Mouse (Mus musculus) cerebellum, adult (tissue): ENCODE measurements around the gene Cyp3a41b.
"Not testable (repeated sequence)": the region's sequence is repeated elsewhere in the genome, so short reads cannot be mapped to it uniquely, and the experiment has no call there.

Source experiments
- ATAC-seq: cut with Nextera tagmentation; 2 replicates; pipeline ENCODE4 v1.9.2; 2017; ENCODE audit warnings: mild to moderate bottlenecking, moderate library complexity, mixed read lengths; ENCODE audit not compliant: insufficient number of reproducible peaks, low FRiP score, low TSS enrichment

Cyp3a41b gene

GRCm38 (mm10) chr5:145584630-145585029 is at the start of gene Cyp3a41b:
Gene Cyp3a41b, minus strand, starts transcription at chr5:145584730.
- not testable (repeated sequence) for ATAC-seq

- not testable (repeated sequence) for ATAC-seq
Measured at GRCm38 (mm10) chr5:145632286-145632685, 47.8 kb upstream of the Cyp3a41b start.

DNA sequence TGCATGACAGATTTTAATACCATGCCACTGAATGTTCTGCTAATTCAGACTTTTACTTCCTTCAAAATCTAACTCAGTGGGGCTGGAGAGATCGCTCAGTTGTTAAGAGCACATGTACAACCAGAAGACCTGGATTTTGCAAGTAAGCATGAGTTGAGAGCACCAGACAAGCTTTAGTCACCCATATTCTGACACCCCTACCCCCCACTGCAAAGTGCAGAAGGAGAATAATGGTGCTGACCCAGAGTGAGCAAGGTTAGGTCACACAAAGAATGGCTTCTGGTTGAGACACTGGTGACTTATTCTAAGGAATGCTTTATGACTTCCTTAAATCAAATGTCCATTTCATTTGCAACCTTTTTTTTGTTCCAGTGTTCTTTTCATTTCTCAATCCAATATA is 20.4 kb upstream of the Cyp3a41b start:
- not testable (repeated sequence) for ATAC-seq

DNA sequence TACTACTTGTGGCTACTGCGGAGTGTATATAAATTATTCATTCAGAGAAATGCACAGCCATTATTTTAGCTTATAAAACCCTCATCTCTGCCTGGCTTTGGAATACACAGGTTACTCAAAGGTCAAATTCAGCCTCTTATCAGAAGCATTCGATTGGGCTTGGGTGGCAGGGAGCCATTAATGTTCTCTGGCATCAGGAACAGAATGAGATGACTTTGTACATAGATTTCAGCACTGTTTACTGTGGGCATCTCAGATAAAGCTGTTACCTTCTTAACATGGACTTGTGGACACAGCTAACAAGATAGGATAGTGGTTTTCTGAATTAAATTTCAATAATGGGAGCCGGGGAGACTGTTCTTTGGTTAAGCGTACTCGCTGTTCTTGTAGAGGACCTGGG is 13.3 kb upstream of the Cyp3a41b start:
- ATAC-seq = not testable (repeated sequence)

GRCm38 (mm10) chr5:145577321-145577720 is 7.2 kb downstream of the Cyp3a41b start:
- ATAC-seq = not testable (repeated sequence)

DNA sequence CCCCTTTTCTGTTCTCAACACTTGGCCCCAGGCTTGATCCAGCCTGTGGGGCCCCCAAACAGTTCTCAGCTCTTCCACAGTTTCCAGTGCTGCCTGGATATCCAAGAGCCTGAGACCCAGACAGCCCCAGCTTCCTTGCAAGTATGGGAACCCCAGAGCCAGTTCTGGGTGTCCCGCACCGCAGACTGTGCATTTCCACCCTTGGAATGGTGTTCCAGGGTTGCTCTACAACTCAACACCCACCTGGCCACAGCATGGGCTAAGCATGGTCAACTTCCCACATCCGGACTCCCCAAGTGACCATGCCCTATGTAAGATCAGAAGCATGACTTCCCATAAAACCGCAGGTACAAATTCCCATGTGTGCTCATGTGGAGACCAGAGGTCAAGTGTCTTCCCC is 8.9 kb downstream of the Cyp3a41b start:
- not testable (repeated sequence) for ATAC-seq

- ATAC-seq = not testable (repeated sequence)
Measured at GRCm38 (mm10) chr5:145571922-145572321, 12.6 kb downstream of the Cyp3a41b start.
